Mouse (Mus musculus): ENCODE measurements at regions not wholly inside any gene's neighbourhood (a gene's known extent, or its start where the extent isn't known, plus 50 kb on each side); places are given as distances from the start of the nearest gene placed in this dataset.

GRCm38 (mm10) chr3:78782766-78783165, 503.6 kb downstream of the Rapgef2 start:
- no peak for DNase-seq (ENCODE audit: low read depth, low spot score)

GRCm38 (mm10) chr3:78755686-78756476, 530.4 kb downstream of the Rapgef2 start:
- DNase-seq (ENCODE audit: low read depth, low spot score) = no peak

GRCm38 (mm10) chr3:78736111-78736510, 550.2 kb downstream of the Rapgef2 start:
- no peak for DNase-seq (ENCODE audit: low read depth, low spot score)

GRCm38 (mm10) chr3:78716691-78717090, 569.6 kb downstream of the Rapgef2 start:
- DNase-seq (ENCODE audit: low read depth, low spot score) = no peak

- DNase-seq (ENCODE audit: low read depth, low spot score) = no peak
Measured at GRCm38 (mm10) chr3:78707687-78708086, 578.6 kb downstream of the Rapgef2 start.

- no peak for DNase-seq (ENCODE audit: low read depth, low spot score)
Measured at GRCm38 (mm10) chr3:78698936-78699335, 587.4 kb downstream of the Rapgef2 start.

- no peak for DNase-seq (ENCODE audit: low read depth, low spot score)
Measured at GRCm38 (mm10) chr3:78691499-78691898, 594.8 kb downstream of the Rapgef2 start.

GRCm38 (mm10) chr3:78677656-78678055, 608.7 kb downstream of the Rapgef2 start:
- no peak for DNase-seq (ENCODE audit: low read depth, low spot score)

- no peak for DNase-seq (ENCODE audit: low read depth, low spot score)
Measured at GRCm38 (mm10) chr3:78676806-78677205, 609.5 kb downstream of the Rapgef2 start.

- no peak for DNase-seq (ENCODE audit: low read depth, low spot score)
Measured at GRCm38 (mm10) chr3:78674529-78675187, 611.7 kb downstream of the Rapgef2 start.

GRCm38 (mm10) chr3:78668050-78668449, 618.3 kb downstream of the Rapgef2 start:
- DNase-seq (ENCODE audit: low read depth, low spot score) = no peak

- DNase-seq (ENCODE audit: low read depth, low spot score) = no peak
Measured at GRCm38 (mm10) chr3:78667374-78668023, 618.8 kb downstream of the Rapgef2 start.

- DNase-seq (ENCODE audit: low read depth, low spot score) = no peak
Measured at GRCm38 (mm10) chr3:78648115-78648514, 638.2 kb downstream of the Rapgef2 start.

- DNase-seq (ENCODE audit: low read depth, low spot score) = no peak
Measured at GRCm38 (mm10) chr3:78635386-78635785, 650.9 kb downstream of the Rapgef2 start.

GRCm38 (mm10) chr3:78618900-78619299, 667.4 kb downstream of the Rapgef2 start:
- peak; percentile 28 for DNase-seq (ENCODE audit: low read depth, low spot score)

GRCm38 (mm10) chr3:78594718-78595236, 691.5 kb downstream of the Rapgef2 start:
- no peak for DNase-seq (ENCODE audit: low read depth, low spot score)

- DNase-seq (ENCODE audit: low read depth, low spot score) = no peak
Measured at GRCm38 (mm10) chr3:78594305-78594704, 692.0 kb downstream of the Rapgef2 start.

- DNase-seq (ENCODE audit: low read depth, low spot score) = no peak
Measured at GRCm38 (mm10) chr3:78586639-78587038, 699.7 kb downstream of the Rapgef2 start.

- DNase-seq (ENCODE audit: low read depth, low spot score) = no peak
Measured at GRCm38 (mm10) chr3:78581868-78582267, 704.4 kb downstream of the Rapgef2 start.

GRCm38 (mm10) chr3:78581100-78581499, 705.2 kb downstream of the Rapgef2 start:
- no peak for DNase-seq (ENCODE audit: low read depth, low spot score)

- no peak for DNase-seq (ENCODE audit: low read depth, low spot score)
Measured at GRCm38 (mm10) chr3:78575667-78576464, 710.5 kb downstream of the Rapgef2 start.
